Mouse (Mus musculus): ENCODE data around the gene Gm19410. TPM values are rescaled to one million over a fixed set of nuclear protein-coding genes. Genes with fewer than 3 reads are reported as not detected.

Gene Gm19410
- not detected in 2 replicates for polyA plus RNA-seq (2012; rRNA removed)

- H3K27me3 ChIP-seq (ENCODE audit: control insufficient read depth, insufficient read depth, low read length), result peaks cover 8% of the 10 kb centered on the region; the same call in 1 of the 2 replicates
- H3K4me1 ChIP-seq (replicated peaks; ENCODE audit: control insufficient read depth, insufficient read depth, low read length), result no peaks in the 10 kb centered on the region; the same call in 1 of the 2 replicates
- H3K36me3 ChIP-seq (ENCODE audit: control insufficient read depth, insufficient read depth, low read length), result no peaks in the 10 kb centered on the region
- no peak for TF ChIP-seq POLR2A (IDR thresholded peaks at IDR 0.05; ENCODE audit: control insufficient read depth, extremely low read depth, insufficient read depth, low read length, poor library complexity)
- TF ChIP-seq CTCF (IDR thresholded peaks at IDR 0.05; ENCODE audit: borderline replicate concordance, control insufficient read depth, extremely low read depth, insufficient read depth, low read length, poor library complexity), result no peak
- no peak for DNase-seq
- H3K4me3 ChIP-seq (ENCODE audit: control insufficient read depth, insufficient read depth, low read length), result no peak within 1 kb of the TSS
- WGBS, result 4% methylated on average over 35 of the region's 35 CpGs
- H3K27ac ChIP-seq (ENCODE audit: control insufficient read depth, insufficient read depth, low read length), result no peak within 1 kb of the TSS
Observed at GRCm38 (mm10) chr8:35765499-35766193, at the start of gene Gm19410. TSS of gene Gm19410 (plus strand) at chr8:35765790.

- H3K4me1 ChIP-seq (replicated peaks; ENCODE audit: control insufficient read depth, insufficient read depth, low read length), result no peaks in the 10 kb centered on the region
- DNase-seq, result no peak
- TF ChIP-seq CTCF (IDR thresholded peaks at IDR 0.05; ENCODE audit: borderline replicate concordance, control insufficient read depth, extremely low read depth, insufficient read depth, low read length, poor library complexity) (no peak), POLR2A (IDR thresholded peaks at IDR 0.05; ENCODE audit: control insufficient read depth, extremely low read depth, insufficient read depth, low read length, poor library complexity) (no peak)
- WGBS, result 54% methylated on average over 3 of the region's 3 CpGs
- H3K4me3 ChIP-seq (ENCODE audit: control insufficient read depth, insufficient read depth, low read length), result no peak overlapping the region
- H3K27ac ChIP-seq (ENCODE audit: control insufficient read depth, insufficient read depth, low read length), result no peak overlapping the region
- H3K36me3 ChIP-seq (ENCODE audit: control insufficient read depth, insufficient read depth, low read length), result no peaks in the 10 kb centered on the region
- no peaks in the 10 kb centered on the region for H3K27me3 ChIP-seq (ENCODE audit: control insufficient read depth, insufficient read depth, low read length)
Observed at GRCm38 (mm10) chr8:35730776-35731175, 34.8 kb upstream of the Gm19410 start.

DNA sequence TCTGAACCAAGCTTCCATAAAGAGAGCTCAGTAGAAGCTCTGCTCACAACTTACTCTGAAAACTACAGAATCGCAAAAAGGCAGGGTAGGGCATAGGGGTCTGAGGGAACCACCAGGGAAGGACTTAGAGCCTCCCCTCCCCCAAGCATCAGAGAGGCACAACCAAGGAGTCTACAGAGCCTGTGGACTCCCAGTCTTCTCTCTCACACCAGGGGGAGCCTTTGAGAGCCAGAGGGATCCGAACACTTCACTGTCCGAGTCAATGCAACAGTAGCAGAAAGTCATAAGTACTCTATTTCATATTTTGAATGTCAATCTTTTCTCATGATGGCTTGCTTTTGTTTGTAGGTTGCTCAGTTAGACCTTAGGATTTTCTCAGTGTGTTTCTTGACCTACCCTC lies 30.2 kb upstream of the Gm19410 start:
- H3K27ac ChIP-seq (ENCODE audit: control insufficient read depth, insufficient read depth, low read length), result no peak overlapping the region
- H3K4me1 ChIP-seq (replicated peaks; ENCODE audit: control insufficient read depth, insufficient read depth, low read length), result no peaks in the 10 kb centered on the region
- TF ChIP-seq CTCF (IDR thresholded peaks at IDR 0.05; ENCODE audit: borderline replicate concordance, control insufficient read depth, extremely low read depth, insufficient read depth, low read length, poor library complexity) (no peak), POLR2A (IDR thresholded peaks at IDR 0.05; ENCODE audit: control insufficient read depth, extremely low read depth, insufficient read depth, low read length, poor library complexity) (no peak)
- H3K36me3 ChIP-seq (ENCODE audit: control insufficient read depth, insufficient read depth, low read length), result no peaks in the 10 kb centered on the region
- H3K27me3 ChIP-seq (ENCODE audit: control insufficient read depth, insufficient read depth, low read length), result no peaks in the 10 kb centered on the region
- H3K4me3 ChIP-seq (ENCODE audit: control insufficient read depth, insufficient read depth, low read length), result no peak overlapping the region
- 65% methylated on average over 3 of the region's 3 CpGs for WGBS
- no peak for DNase-seq

GRCm38 (mm10) chr8:35756202-35756601 lies 9.4 kb upstream of the Gm19410 start:
- Histone ChIP-seq H3K27ac (ENCODE audit: control insufficient read depth, insufficient read depth, low read length) (no peak overlapping the region), H3K4me3 (ENCODE audit: control insufficient read depth, insufficient read depth, low read length) (no peak overlapping the region), H3K36me3 (ENCODE audit: control insufficient read depth, insufficient read depth, low read length) (no peaks in the 10 kb centered on the region), H3K4me1 (replicated peaks; ENCODE audit: control insufficient read depth, insufficient read depth, low read length) (no peaks in the 10 kb centered on the region), H3K27me3 (ENCODE audit: control insufficient read depth, insufficient read depth, low read length) (no peaks in the 10 kb centered on the region)
- TF ChIP-seq CTCF (IDR thresholded peaks at IDR 0.05; ENCODE audit: borderline replicate concordance, control insufficient read depth, extremely low read depth, insufficient read depth, low read length, poor library complexity) (no peak), POLR2A (IDR thresholded peaks at IDR 0.05; ENCODE audit: control insufficient read depth, extremely low read depth, insufficient read depth, low read length, poor library complexity) (no peak)
- DNase-seq, result no peak
- 95% methylated on average over 5 of the region's 5 CpGs for WGBS

DNA sequence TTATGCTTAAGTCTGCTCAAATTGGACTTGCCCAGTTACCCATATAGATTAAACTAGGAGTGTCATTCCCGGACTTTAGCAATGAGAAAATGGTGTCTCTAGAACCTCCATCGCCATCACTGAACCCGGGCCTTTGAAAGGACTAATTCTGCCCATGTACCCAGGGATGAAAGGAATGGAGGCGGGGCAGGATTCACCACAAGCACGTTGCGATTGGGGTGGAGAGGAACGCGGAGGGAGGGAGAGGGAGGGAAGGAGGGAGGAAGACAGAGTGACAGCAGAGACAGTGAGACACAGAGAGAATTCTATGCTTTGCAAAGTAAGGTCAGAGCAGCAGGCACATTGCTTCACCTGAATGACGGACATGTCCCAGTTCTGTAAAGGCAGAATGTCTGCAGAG lies 570 bp upstream of the Gm19410 start:
- 13% methylated on average over 9 of the region's 9 CpGs for WGBS
- Histone ChIP-seq H3K4me1 (replicated peaks; ENCODE audit: control insufficient read depth, insufficient read depth, low read length) (no peaks in the 10 kb centered on the region; the same call in 1 of the 2 replicates), H3K4me3 (ENCODE audit: control insufficient read depth, insufficient read depth, low read length) (no peak overlapping the region), H3K36me3 (ENCODE audit: control insufficient read depth, insufficient read depth, low read length) (no peaks in the 10 kb centered on the region), H3K27ac (ENCODE audit: control insufficient read depth, insufficient read depth, low read length) (no peak overlapping the region), H3K27me3 (ENCODE audit: control insufficient read depth, insufficient read depth, low read length) (peaks cover 8% of the 10 kb centered on the region; the same call in 1 of the 2 replicates)
- DNase-seq, result no peak
- TF ChIP-seq CTCF (IDR thresholded peaks at IDR 0.05; ENCODE audit: borderline replicate concordance, control insufficient read depth, extremely low read depth, insufficient read depth, low read length, poor library complexity) (no peak), POLR2A (IDR thresholded peaks at IDR 0.05; ENCODE audit: control insufficient read depth, extremely low read depth, insufficient read depth, low read length, poor library complexity) (no peak)

GRCm38 (mm10) chr8:35773508-35773907 lies 7.9 kb downstream of the Gm19410 start:
- WGBS, result 66% methylated on average over 7 of the region's 7 CpGs
- H3K36me3 ChIP-seq (ENCODE audit: control insufficient read depth, insufficient read depth, low read length), result no peaks in the 10 kb centered on the region
- no peaks in the 10 kb centered on the region for H3K27me3 ChIP-seq (ENCODE audit: control insufficient read depth, insufficient read depth, low read length)
- no peak for DNase-seq
- no peaks in the 10 kb centered on the region for H3K4me1 ChIP-seq (replicated peaks; ENCODE audit: control insufficient read depth, insufficient read depth, low read length)
- no peak overlapping the region for H3K27ac ChIP-seq (ENCODE audit: control insufficient read depth, insufficient read depth, low read length)
- TF ChIP-seq CTCF (IDR thresholded peaks at IDR 0.05; ENCODE audit: borderline replicate concordance, control insufficient read depth, extremely low read depth, insufficient read depth, low read length, poor library complexity), result no peak
- no peak for TF ChIP-seq POLR2A (IDR thresholded peaks at IDR 0.05; ENCODE audit: control insufficient read depth, extremely low read depth, insufficient read depth, low read length, poor library complexity)
- no peak overlapping the region for H3K4me3 ChIP-seq (ENCODE audit: control insufficient read depth, insufficient read depth, low read length)

Data from thymus, adult 2 months (tissue).